Mouse (Mus musculus): ENCODE measurements around the gene Slc25a11.

GRCm38 (mm10) chr11:70668335-70668770 is 21.1 kb upstream of the Slc25a11 start:
- TF ChIP-seq GATA1 (IDR thresholded peaks at IDR 0.05; ENCODE audit: low read length) (no peak), TAL1 (IDR thresholded peaks at IDR 0.05; ENCODE audit: low read length) (no peak)
